17 mouse cellular contexts compared by ENCODE assay signal in the genomic region with DNA sequence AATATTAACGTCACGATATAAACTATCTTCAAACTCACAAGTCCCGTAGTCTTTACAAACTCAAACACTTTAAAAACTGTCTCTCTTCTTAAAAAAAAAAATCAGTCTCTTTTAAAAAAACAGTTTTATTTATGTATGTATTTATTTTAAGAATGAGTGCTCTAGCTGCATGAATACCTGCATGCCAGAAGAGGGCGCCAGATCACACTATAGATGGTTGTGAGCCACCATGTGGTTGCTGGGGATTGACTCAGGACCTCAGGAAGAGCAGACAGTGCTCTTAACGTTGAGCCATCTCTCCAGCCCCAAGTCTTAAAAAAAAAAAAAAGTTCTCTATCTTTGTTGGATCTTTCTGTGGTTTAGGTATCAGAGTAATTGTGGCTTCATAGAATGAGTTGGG. TPM values are rescaled to one million over a fixed set of nuclear protein-coding genes. Genes with fewer than 3 reads are reported as not detected.
DNase-seq lines count a peak whose midpoint lies in the region; ATAC-seq and TF ChIP-seq lines count a peak whose summit lies in the region.
"Had no signal": no experiment of that assay in that cellular context is flagged by ENCODE, and none has a peak within 500 bp of the region (broad histone marks: within the 10 kb centered on the region; RNA-seq: fewer than 3 reads in every experiment).

No protein-coding gene starts in this region.

- H3K4me2 ChIP-seq in kidney, embryonic 16.5 days (replicated peaks; ENCODE audit: low read depth, low read length): no peak overlapping the region
- H3K4me2 ChIP-seq: liver, embryonic 15.5 days; midbrain, embryonic 12.5 days had no signal

- TF ChIP-seq CTCF in heart, adult 2 months (IDR thresholded peaks at IDR 0.05): peak; percentile 57

- no peaks in the 10 kb centered on the region for H3K79me2 ChIP-seq in heart, adult 2 months (replicated peaks; ENCODE audit: control insufficient read depth, insufficient read depth, low read length)

- H3K9ac ChIP-seq in heart, adult 2 months (ENCODE audit: low read depth, low read length): no peak overlapping the region
- H3K9ac ChIP-seq in kidney, embryonic 16.5 days (replicated peaks; ENCODE audit: low read length): no peak overlapping the region
- H3K9ac ChIP-seq: liver, embryonic 15.5 days; midbrain, embryonic 12.5 days had no signal

- DNase-seq in heart, adult 2 months: no peak
- DNase-seq in heart, adult 9 months (ENCODE audit: low spot score in 2 of 2): no peak
- DNase-seq in retina, postnatal 1 day: peak; percentile 39
- no peak for DNase-seq in retina, embryonic 14.5 days (ENCODE audit: low spot score)
- DNase-seq in NIH3T3 (ENCODE audit: low read depth): peak; percentile 54
- peak; percentile 45 for DNase-seq in splenic B cell, adult 2 months (ENCODE audit: low read depth, low spot score)
- DNase-seq: adrenal gland, postnatal 36 days; gastrocnemius, postnatal 36 days; heart, postnatal 14 days; kidney, adult 8-10 months had no signal

- no peaks in the 10 kb centered on the region for H3K36me3 ChIP-seq in heart, adult 2 months (ENCODE audit: control insufficient read depth, insufficient read depth, low read length)
- H3K36me3 ChIP-seq in splenic B cell, adult 2 months (ENCODE audit: control insufficient read depth, insufficient read depth, low read length, poor library complexity, severe bottlenecking): no peaks in the 10 kb centered on the region
- no peaks in the 10 kb centered on the region for H3K36me3 ChIP-seq in kidney, embryonic 16.5 days (ENCODE audit: insufficient read depth, low read length)
- H3K36me3 ChIP-seq: liver, embryonic 15.5 days; midbrain, embryonic 12.5 days had no signal

- WGBS in heart, adult 2 months: 73% methylated on average over 5 of the region's 5 CpGs
- 62% methylated on average over 5 of the region's 5 CpGs for WGBS in kidney, embryonic 16.5 days

- no peak for ATAC-seq in erythroid progenitor cell, adult 5-6 weeks (replicated peaks; ENCODE audit: low FRiP score, poor library complexity, severe bottlenecking)
- no peak for ATAC-seq in kidney, embryonic 16.5 days (ENCODE audit: low FRiP score, low TSS enrichment)

- H3K4me1 ChIP-seq in heart, adult 2 months (ENCODE audit: control insufficient read depth, insufficient read depth, low read length): peaks cover 5% of the 10 kb centered on the region
- H3K4me1 ChIP-seq in kidney, embryonic 16.5 days (ENCODE audit: insufficient read depth, low read length): peaks cover 18% of the 10 kb centered on the region
- H3K4me1 ChIP-seq: liver, embryonic 15.5 days; midbrain, embryonic 12.5 days had no signal

- H3K27me3 ChIP-seq in heart, adult 2 months (ENCODE audit: control insufficient read depth, insufficient read depth, low read length): no peaks in the 10 kb centered on the region
- H3K27me3 ChIP-seq in splenic B cell, adult 2 months (ENCODE audit: control insufficient read depth, insufficient read depth, low read length, poor library complexity, severe bottlenecking): no peaks in the 10 kb centered on the region
- no peaks in the 10 kb centered on the region for H3K27me3 ChIP-seq in kidney, embryonic 16.5 days (ENCODE audit: insufficient read depth, low read length)
- H3K27me3 ChIP-seq: liver, embryonic 15.5 days; midbrain, embryonic 12.5 days had no signal

- no peak overlapping the region for H3K27ac ChIP-seq in heart, adult 2 months
- H3K27ac ChIP-seq in kidney, embryonic 16.5 days (ENCODE audit: low read length): no peak overlapping the region
- H3K27ac ChIP-seq: liver, embryonic 15.5 days; midbrain, embryonic 12.5 days had no signal

- H3K4me3 ChIP-seq in heart, adult 2 months: no peak overlapping the region
- H3K4me3 ChIP-seq in kidney, embryonic 16.5 days (ENCODE audit: low read length): no peak overlapping the region
- H3K4me3 ChIP-seq: liver, embryonic 15.5 days; midbrain, embryonic 12.5 days had no signal

- TF ChIP-seq POLR2A in heart, adult 2 months (IDR thresholded peaks at IDR 0.05; ENCODE audit: insufficient read depth, low read depth, low read length): no peak

- intact Hi-C loops in heart, adult 2 months (cut with DNase I): loop anchor here (10.0 kb wide), 2 partner anchors 147 to 217 kb away; a partner anchor contains a TSS

- no peak for TF ChIP-seq EP300 in heart, adult 2 months (IDR thresholded peaks at IDR 0.05; ENCODE audit: insufficient read depth, low read depth, low read length)

- H3K9me3 ChIP-seq in kidney, embryonic 16.5 days (ENCODE audit: low read length): no peaks in the 10 kb centered on the region
- H3K9me3 ChIP-seq: liver, embryonic 15.5 days; midbrain, embryonic 12.5 days had no signal

RNA-seq across cellular contexts. Expression of a gene that starts 5.5 kb away (rescaled TPM):
- total RNA-seq in heart, adult 2 months (2021): not detected
- not detected in 2 replicates for polyA plus RNA-seq in heart, adult 2 months (2012; rRNA removed)
- not detected in 2 replicates for total RNA-seq in erythroid progenitor cell, adult 5-6 weeks (2015; ENCODE audit: low replicate concordance)
- total RNA-seq in erythroid progenitor cell, adult 5-6 weeks (2017; ENCODE audit: low replicate concordance): not detected in 2 replicates
- polyA plus RNA-seq in kidney, embryonic 16.5 days (2015; fragmentation: Nextera tagmentation; extraction: Ambion mirVana): 24.4 and 31.8 TPM in 2 replicates
- total RNA-seq: common myeloid progenitor, adult 5-6 weeks; gastrocnemius, postnatal 36 days; heart, postnatal 14 days; layer of hippocampus, postnatal 25 days; neutrophil, adult 5-6 weeks had no signal
- polyA plus RNA-seq: liver, embryonic 15.5 days; midbrain, embryonic 12.5 days had no signal

RNA-seq across cellular contexts. Expression of a gene that starts 9.4 kb away (rescaled TPM):
- total RNA-seq in heart, adult 2 months (2021): 1 to 10 TPM; 5.8 to 7.1 TPM
- 5.6 and 7.1 TPM in 2 replicates for polyA plus RNA-seq in heart, adult 2 months (2012; rRNA removed)
- total RNA-seq in erythroid progenitor cell, adult 5-6 weeks (2015; ENCODE audit: low replicate concordance): 2.9 TPM in 1 of 2 replicates, not detected in the other
- not detected in 2 replicates for total RNA-seq in erythroid progenitor cell, adult 5-6 weeks (2017; ENCODE audit: low replicate concordance)
- 59.1 and 62.6 TPM in 2 replicates for polyA plus RNA-seq in kidney, embryonic 16.5 days (2015; fragmentation: Nextera tagmentation; extraction: Ambion mirVana)
- polyA plus RNA-seq: midbrain, embryonic 12.5 days had no signal

RNA-seq across cellular contexts. Expression of a gene that starts 13.2 kb away (rescaled TPM):
- total RNA-seq in heart, adult 2 months (2021): not detected
- not detected in 2 replicates for polyA plus RNA-seq in heart, adult 2 months (2012; rRNA removed)
- not detected in 2 replicates for total RNA-seq in erythroid progenitor cell, adult 5-6 weeks (2015; ENCODE audit: low replicate concordance)
- total RNA-seq in erythroid progenitor cell, adult 5-6 weeks (2017; ENCODE audit: low replicate concordance): not detected in 2 replicates
- 0.51 and 0.86 TPM in 2 replicates for polyA plus RNA-seq in kidney, embryonic 16.5 days (2015; fragmentation: Nextera tagmentation; extraction: Ambion mirVana)
- total RNA-seq: common myeloid progenitor, adult 5-6 weeks; gastrocnemius, postnatal 36 days; heart, postnatal 14 days; layer of hippocampus, postnatal 25 days; neutrophil, adult 5-6 weeks had no signal
- polyA plus RNA-seq: liver, embryonic 15.5 days; midbrain, embryonic 12.5 days had no signal

RNA-seq across cellular contexts. Expression of a gene that starts 18.2 kb away (rescaled TPM):
- total RNA-seq in heart, adult 2 months (2021): not detected
- not detected in 2 replicates for polyA plus RNA-seq in heart, adult 2 months (2012; rRNA removed)
- total RNA-seq in erythroid progenitor cell, adult 5-6 weeks (2015; ENCODE audit: low replicate concordance): not detected in 2 replicates
- not detected in 2 replicates for total RNA-seq in erythroid progenitor cell, adult 5-6 weeks (2017; ENCODE audit: low replicate concordance)
- not detected in 2 replicates for polyA plus RNA-seq in kidney, embryonic 16.5 days (2015; fragmentation: Nextera tagmentation; extraction: Ambion mirVana)
- total RNA-seq: adrenal gland, postnatal 36 days; common myeloid progenitor, adult 5-6 weeks; gastrocnemius, postnatal 36 days; heart, postnatal 14 days; layer of hippocampus, postnatal 25 days; neutrophil, adult 5-6 weeks had no signal
- polyA plus RNA-seq: liver, embryonic 15.5 days; midbrain, embryonic 12.5 days had no signal

RNA-seq across cellular contexts. Expression of a gene that starts 37.3 kb away (rescaled TPM):
- not detected for total RNA-seq in heart, adult 2 months (2021)
- 0.43 and 0.97 TPM in 2 replicates for polyA plus RNA-seq in heart, adult 2 months (2012; rRNA removed)
- not detected in 2 replicates for total RNA-seq in erythroid progenitor cell, adult 5-6 weeks (2015; ENCODE audit: low replicate concordance)
- total RNA-seq in erythroid progenitor cell, adult 5-6 weeks (2017; ENCODE audit: low replicate concordance): not detected in 2 replicates
- 10.1 and 14.1 TPM in 2 replicates for polyA plus RNA-seq in kidney, embryonic 16.5 days (2015; fragmentation: Nextera tagmentation; extraction: Ambion mirVana)
- total RNA-seq: common myeloid progenitor, adult 5-6 weeks; gastrocnemius, postnatal 36 days; heart, postnatal 14 days; layer of hippocampus, postnatal 25 days; neutrophil, adult 5-6 weeks had no signal
- polyA plus RNA-seq: midbrain, embryonic 12.5 days had no signal

Comparison
In these comparisons a context has a peak if more than half of its experiments do, and no peak if none do; other contexts are left out.
1. DNase-seq: peak in retina, postnatal 1 day (single experiment), NIH3T3 (single experiment) and splenic B cell, adult 2 months (single experiment); none in heart, adult 2 months (0 of 2), heart, adult 9 months (0 of 2) and retina, embryonic 14.5 days (single experiment).